Mouse (Mus musculus) erythroid progenitor cell, adult 5-6 weeks (primary cell): ENCODE measurements around the gene Fbxl8. TPM values are rescaled to one million over a fixed set of nuclear protein-coding genes. Genes with fewer than 3 reads are reported as not detected.
A peak's percentile ranks its signal among the peaks of the same experiment; 100 is the strongest.
"Not testable (repeated sequence)": the region's sequence is repeated elsewhere in the genome, so short reads cannot be mapped to it uniquely, and the experiment has no call there.

Experiments used
- ATAC-seq: replicated peaks from 2 replicates; pipeline ENCODE4 v1.8.0; 2016; ENCODE audit warnings: moderate number of reproducible peaks, mild to moderate bottlenecking, moderate TSS enrichment, inconsistent platforms; ENCODE audit not compliant: poor library complexity, low FRiP score, severe bottlenecking
- total RNA-seq, 2 experiments: library from RNA; stranded (forward) in 1 of 2; stranded (reverse) in 1 of 2; fragments of 150-400 nt in 1 of 2; fragments of 186-747, 209-891 nt in 1 of 2; gene quantifications; 2 replicates each; pipeline versions ENCODE4 v1.2.3 to v1.2.4; 2015 to 2017; ENCODE audit warnings: low replicate concordance in 2 of 2

The Fbxl8 gene
- 2.5 TPM in 1 of 2 replicates, not detected in the other for total RNA-seq (2015; ENCODE audit: low replicate concordance)
- 0.08 TPM in 1 of 2 replicates, not detected in the other for total RNA-seq (2017; ENCODE audit: low replicate concordance)

- ATAC-seq: peak; percentile 97
These were observed at the start of gene Fbxl8, which contains the start of gene Tradd for GRCm38 (mm10) chr8:105264024-105264982. Gene Fbxl8 (plus strand): TSS chr8:105264648. Gene Tradd (minus strand): TSS chr8:105264609.

DNA sequence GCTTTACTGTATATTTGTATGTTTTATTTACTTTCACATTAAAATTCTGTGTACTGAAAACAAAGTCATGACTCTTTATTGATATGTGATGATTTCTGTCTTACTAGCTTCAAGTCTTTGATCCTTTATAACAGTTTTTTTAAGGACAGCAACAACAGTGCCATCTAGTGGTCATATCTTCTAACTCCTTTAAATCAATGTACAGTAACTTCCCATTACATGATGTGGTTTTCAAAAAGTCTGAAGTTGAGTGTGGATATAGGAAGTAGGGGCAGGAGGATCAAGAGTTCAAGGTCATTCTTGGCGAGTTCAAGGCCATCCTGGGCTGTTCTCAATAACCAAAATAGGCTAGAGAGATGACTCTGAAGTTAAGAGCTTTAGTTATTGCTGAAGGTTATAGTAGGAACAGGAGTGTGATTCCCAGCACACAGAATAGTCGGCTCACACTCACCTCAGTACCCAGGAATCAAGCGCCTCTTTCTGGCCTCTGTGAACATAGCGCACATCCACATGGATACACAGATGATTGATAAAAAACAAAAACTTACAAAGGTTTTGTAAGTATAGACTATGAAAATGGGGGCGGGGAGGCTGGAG is 46.4 kb upstream of the Fbxl8 start:
- ATAC-seq: peak; percentile 65

DNA sequence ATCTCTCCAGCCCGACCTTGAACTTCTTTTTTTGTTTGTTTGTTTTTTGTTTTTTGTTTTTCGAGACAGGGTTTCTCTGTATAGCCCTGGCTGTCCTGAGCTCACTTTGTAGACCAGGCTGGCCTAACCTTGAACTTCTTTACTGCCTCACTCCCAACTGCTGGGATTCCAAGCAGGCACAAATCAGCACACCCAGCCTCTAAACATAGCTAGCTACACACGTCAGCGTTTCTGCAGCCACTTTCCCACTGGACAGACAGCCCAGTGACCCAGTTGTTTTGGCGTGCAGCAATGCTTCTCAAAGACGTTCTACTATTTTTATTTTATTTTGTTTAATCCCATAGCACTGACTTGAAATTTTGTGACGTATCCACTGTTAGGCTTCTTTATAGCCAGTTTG is 40.6 kb upstream of the Fbxl8 start:
- no peak for ATAC-seq

DNA sequence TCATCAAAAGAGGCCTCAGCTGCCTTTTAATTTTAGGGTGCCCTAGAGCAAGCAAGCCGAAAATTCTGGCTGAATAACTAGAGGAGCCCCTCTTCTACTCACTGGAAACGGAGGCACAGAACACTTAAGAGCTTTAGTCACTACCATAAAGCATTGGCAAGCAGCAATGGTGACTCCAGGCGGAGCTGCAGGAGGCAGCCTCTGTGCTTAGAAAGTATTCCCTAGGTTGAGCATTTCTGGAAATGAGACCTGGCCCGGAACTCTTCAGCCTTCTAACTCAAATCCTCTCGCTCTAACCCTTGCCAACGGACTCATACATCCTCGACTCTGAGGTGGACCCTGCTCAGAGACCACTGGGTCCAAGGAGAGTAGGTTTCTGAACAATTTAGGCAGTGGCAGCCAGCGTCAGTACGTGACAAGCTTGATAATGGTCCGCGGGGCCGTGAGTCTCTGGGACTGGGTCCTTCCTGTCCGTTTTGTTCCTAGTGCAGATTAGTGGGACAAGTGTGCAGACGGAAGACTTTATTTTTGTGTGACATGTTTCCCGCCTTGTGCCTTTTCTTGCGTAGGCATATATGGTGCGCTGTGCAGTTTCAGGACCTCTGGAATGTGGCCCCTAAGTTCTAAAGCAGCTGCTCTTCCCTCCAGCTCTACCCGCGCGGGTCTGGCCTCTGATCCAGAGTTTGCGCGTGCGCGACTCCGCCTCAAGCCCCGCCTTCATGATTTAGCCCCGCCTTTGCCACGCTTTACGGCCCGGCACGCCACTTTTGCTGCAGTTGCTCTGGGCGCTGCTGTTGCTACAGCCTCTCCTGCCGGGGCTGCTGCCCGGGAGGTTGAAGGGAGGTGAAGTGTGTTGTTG is 39.8 kb upstream of the Fbxl8 start, which contains the start of gene D230025D16Rik:
Gene D230025D16Rik (plus strand): TSS at position 733 of the 859 bp plus-strand sequence.
- ATAC-seq: peak; percentile 93

- no peak for ATAC-seq
These were observed 39.2 kb upstream of the Fbxl8 start for GRCm38 (mm10) chr8:105225272-105225593.

DNA sequence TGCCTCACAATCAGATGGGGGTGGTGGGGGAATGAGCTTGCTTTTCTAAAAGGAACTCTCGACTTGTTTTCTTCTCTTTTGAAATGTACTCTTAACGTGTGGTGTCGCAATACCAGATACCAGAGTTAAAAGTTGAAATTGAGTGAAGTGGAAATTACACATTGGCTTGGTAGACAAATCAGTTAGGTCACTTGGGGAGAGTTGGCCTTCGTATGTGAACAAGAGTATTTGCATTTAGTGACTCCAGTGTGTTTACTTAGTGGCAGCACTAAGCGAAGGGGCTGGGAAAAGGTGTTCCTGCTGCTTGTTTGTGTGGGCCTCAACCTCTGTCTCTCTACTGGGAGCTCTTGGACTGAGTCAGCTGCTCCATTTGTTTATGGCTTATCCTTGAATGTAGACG is 38.5 kb upstream of the Fbxl8 start:
- no peak for ATAC-seq

GRCm38 (mm10) chr8:105231503-105232320 is 32.7 kb upstream of the Fbxl8 start:
- no peak for ATAC-seq

DNA sequence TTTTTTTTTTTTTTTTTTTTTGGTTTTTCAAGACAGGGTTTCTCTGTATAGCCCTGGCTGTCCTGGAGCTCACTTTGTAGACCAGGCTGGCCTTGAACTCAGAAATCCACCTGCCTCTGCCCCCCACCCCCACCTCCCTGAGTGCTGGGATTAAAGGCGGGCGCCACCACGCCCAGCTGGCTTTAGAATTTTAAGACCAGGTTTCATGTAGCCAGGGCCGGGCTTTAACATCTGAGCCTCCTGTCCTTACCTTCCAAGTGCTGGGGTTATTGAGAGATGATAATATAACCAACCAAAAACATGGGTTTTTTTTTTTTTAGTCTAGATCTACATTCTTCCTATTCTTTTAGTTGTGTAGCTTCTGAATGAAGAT is 32.1 kb upstream of the Fbxl8 start:
- ATAC-seq: not testable (repeated sequence)

- no peak for ATAC-seq
These were observed 31.1 kb upstream of the Fbxl8 start for GRCm38 (mm10) chr8:105233126-105233935.

DNA sequence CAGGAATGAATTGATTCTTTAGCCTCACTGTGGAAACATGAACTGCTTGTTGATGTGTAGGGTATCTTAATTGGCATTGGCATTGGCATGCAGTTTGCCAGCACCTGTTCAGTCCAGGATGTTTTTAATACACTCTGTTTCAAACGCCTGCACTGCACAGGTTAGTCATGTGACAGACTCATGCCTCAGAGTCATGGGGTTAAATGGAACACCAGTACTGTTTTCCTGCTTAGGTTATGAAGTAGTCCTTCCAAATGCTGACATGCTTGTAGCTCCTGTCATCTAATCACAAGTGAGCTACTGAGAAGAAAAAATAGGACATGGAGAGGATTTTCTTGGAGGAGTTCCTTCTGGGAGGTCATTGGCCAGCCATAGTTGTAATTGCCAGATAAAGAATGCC is 29.2 kb upstream of the Fbxl8 start:
- ATAC-seq: no peak

- ATAC-seq: no peak
These were observed 26.9 kb upstream of the Fbxl8 start for GRCm38 (mm10) chr8:105237442-105238142.

DNA sequence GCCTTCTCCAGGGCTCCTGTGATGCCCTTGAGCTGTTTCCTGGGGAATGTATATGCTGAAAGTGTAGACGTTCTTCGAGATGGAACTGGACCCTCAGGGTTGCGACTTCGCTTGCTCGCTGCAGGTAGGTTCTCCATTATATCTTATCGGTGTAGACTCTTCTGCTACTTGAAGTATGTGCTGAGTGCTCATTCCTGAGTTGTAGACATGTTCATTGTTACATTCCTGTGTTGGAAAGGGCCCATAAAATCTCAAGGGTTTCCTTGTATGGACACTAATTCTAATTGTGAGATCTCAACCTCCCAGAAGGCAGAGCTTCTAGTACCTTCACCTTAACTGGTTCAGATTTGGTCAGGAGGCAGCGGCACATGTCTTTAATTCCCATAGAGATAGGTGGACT is 23.4 kb upstream of the Fbxl8 start:
- no peak for ATAC-seq

DNA sequence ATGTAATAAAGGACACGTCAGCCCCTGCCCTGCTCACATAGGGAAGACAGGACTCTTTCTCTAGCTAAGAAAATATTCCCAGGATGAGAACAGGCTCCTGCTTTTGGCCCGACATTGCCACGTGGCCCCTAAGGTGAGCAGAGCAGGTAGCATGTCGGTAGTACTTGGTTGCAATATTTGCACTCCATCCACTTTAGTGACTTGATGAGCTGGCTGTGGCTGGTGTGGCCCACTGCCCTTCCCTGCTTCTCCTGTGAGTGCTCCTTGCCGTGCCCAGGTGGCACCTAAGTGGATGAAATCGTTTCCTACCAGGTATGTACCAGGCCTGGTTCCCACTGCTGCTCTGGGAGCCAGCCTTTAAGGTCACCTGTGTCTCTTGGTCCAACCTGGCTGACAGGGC is 12.5 kb upstream of the Fbxl8 start:
- ATAC-seq: no peak

DNA sequence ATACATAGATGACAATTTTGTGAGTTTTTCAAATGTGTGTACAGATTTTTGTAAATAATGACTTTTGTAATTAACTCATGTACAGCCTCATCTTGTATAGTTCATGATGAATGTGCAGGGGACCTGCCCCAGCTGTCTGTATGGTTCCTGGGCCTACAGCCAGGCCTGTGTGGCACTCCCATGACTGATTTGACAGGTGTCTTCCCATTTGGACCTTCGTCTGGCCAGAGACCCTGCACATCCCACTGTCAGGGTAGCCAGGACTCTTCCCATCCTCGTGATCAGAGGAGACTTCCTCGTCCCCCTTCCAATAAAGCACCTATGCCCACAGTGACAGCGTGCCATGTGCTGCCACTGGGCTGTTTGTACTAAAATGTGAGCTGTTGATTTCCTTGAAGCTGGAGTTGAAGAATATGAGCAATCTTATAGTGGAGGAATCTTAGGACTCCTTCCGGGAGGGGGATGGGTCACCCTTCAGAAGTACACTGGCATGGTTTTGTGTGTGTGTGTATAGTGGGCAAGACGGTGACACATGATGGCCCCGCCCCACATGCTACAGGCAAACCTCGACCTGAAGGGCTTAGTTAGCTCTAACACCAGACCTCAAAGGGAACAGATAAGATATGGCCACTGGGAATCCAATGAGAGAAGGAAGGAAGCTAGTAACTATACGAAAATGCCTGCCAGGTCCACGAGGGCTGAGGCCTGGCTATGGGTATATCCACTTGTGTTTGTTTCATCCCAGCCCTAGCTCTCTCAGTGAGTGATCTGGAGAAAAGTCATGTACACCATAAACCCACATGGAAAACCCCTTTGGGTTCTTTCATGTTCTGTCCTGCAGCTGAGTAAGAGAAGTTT is 11.5 kb upstream of the Fbxl8 start:
- ATAC-seq: no peak

GRCm38 (mm10) chr8:105253766-105254151 is 10.7 kb upstream of the Fbxl8 start:
- ATAC-seq: no peak

- ATAC-seq: peak; percentile 84
These were observed 10.1 kb upstream of the Fbxl8 start for GRCm38 (mm10) chr8:105254152-105254965.
